Mouse (Mus musculus): ENCODE results near the gene Wee2.

The Wee2 gene

DNA sequence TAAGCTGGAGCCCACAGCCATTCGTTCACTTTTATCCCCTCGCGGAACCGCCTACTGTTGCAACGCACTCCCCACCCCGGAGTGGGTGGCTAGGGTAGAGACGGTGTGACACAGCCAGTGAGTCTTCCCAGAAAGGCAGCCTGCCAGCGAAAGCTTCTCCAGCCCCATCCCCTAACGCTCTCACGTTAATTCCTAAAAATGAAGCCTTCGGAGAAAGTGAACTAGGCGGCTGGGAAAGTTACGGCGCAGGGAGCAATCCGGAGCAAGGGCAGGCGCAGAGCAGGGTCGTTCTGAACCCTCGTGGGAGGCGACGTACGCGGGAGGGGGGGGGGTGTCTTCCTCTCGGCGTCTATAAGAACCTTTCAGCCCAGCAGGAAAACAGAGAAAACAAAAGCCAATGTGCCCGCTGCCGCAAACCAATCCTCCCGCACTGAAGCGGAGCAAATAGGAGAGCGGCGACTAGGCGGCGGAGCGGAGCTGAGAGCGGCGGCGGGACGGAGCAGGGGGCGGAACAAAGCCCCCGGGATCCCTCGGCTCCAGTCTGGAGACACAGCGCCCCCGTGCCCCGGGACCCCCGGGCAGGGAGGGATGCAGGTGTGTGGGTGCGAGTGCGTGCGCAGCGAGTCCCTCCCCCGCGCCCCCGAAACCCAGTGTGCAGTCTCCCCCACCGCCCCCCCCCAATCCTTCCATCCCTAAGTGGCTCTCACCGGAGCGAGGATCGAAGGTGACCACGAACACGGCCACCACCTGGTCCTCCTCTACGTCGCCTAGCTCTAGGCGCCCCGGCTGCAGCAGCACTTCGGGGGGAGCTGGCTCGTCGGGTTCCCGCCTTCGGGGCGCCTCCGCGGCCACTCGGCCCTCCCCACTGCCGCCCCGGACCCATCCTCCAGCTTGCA lies 3.5 kb upstream of the Wee2 start:
- in situ Hi-C loops (cut with MboI, MseI) = loop anchor here (5.0 to 25.0 kb wide), 5 partner anchors 37 to 1927 kb away; partner anchors contain the start of genes Epha1 (in 1 of the 2) and Ssbp1 (in 1 of the 2)

GRCm38 (mm10) chr6:40436047-40436483 lies 2.8 kb upstream of the Wee2 start, which contains the start of gene E330009J07Rik:
Gene E330009J07Rik (minus strand): TSS chr6:40436135.
- in situ Hi-C loops (cut with MboI, MseI) = loop anchor here (5.0 to 25.0 kb wide), 5 partner anchors 36 to 1926 kb away; partner anchors contain the start of genes Epha1 (in 1 of the 2) and Ssbp1 (in 1 of the 2)

DNA sequence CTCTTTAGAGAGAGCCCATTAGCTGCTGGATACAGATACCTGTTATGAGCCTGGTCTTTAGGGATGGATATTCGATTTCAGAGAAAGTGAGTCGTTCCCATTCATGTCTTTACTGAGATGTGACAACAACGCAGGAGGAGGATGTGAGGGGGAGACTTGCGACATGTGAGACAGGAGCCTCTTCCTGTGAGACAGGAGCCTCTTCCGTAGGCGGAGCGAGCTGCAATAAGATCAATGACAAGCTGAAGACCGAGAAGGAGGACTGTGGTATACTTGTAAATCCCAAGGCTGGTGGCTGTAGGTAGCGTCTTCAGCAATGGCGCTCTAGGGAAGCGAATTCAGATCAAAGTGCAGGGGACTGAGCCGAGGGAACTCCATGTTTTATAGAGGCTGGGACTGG lies 843 bp downstream of the Wee2 start:
- in situ Hi-C loops (cut with MboI, MseI) = loop anchor here (5.0 to 25.0 kb wide), 6 partner anchors 33 to 1923 kb away; partner anchors contain the start of genes Epha1 (in 1 of the 2) and Ssbp1 (in 1 of the 2)

GRCm38 (mm10) chr6:40441276-40441675 lies 2.4 kb downstream of the Wee2 start:
- in situ Hi-C loops (cut with MboI, MseI) = loop anchor here (10.0 to 25.0 kb wide), 5 partner anchors 729 to 1921 kb away; partner anchors contain the start of gene Epha1 (in 1 of the 2)

DNA sequence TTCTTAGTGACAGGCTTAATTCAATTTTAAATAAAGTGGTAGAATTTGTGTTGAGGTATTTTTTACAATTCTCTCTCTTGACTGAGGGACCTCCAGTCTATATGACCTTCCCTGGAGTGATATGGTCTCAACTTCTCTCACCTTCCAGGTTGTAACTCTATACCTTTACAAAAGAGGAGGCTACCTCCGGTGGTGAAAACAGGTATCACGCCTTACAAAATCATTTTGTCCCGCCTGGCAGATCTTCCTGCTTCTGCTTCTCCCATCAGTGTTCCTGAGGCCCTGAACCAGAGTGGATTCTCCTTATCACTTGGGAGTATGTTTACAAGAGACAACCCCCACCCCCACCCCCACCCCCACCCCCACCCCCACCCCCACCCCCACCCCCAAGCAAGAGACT lies 2.9 kb downstream of the Wee2 start:
- in situ Hi-C loops (cut with MboI, MseI) = loop anchor here (10.0 to 25.0 kb wide), 5 partner anchors 729 to 1921 kb away; partner anchors contain the start of gene Epha1 (in 1 of the 2)

GRCm38 (mm10) chr6:40443281-40443928 lies 4.5 kb downstream of the Wee2 start:
- in situ Hi-C loops (cut with MboI, MseI) = loop anchor here (10.0 to 25.0 kb wide), 5 partner anchors 731 to 1919 kb away; partner anchors contain the start of gene Epha1 (in 1 of the 2)

DNA sequence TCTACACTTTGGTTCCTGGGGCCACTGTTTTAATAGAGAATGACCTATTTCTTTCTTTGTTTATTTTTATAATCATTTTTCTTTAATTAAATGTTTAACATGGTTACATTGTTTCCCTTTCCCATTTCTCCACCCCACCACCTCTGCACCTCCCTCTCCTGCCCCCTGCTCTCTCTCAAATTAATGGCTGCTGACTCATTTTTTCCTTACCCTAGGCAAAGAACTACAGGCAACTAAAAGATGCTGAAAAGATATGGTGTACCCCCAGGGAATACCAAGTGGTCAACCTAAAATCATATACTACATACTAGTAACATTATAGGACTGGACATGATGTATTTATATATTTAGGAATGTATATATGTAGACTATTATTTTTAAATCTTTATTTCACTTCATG lies 9.7 kb downstream of the Wee2 start:
- in situ Hi-C loops (cut with MboI, MseI) = loop anchor here (10.0 to 25.0 kb wide), 5 partner anchors 736 to 1914 kb away; partner anchors contain the start of gene Epha1 (in 1 of the 2)

- in situ Hi-C loops (cut with MboI, MseI) = loop anchor here in 1 of 2 experiments (25.0 kb wide), 1 partner anchor 642 kb away; the partner anchor contains the start of gene Mrps33
These were observed 15.7 kb downstream of the Wee2 start for GRCm38 (mm10) chr6:40454436-40455041.

- in situ Hi-C loops (cut with MboI, MseI) = loop anchor here in 1 of 2 experiments (25.0 kb wide), 1 partner anchor 653 kb away; the partner anchor contains the start of gene Mrps33
These were observed 26.8 kb downstream of the Wee2 start for GRCm38 (mm10) chr6:40465710-40466109.

DNA sequence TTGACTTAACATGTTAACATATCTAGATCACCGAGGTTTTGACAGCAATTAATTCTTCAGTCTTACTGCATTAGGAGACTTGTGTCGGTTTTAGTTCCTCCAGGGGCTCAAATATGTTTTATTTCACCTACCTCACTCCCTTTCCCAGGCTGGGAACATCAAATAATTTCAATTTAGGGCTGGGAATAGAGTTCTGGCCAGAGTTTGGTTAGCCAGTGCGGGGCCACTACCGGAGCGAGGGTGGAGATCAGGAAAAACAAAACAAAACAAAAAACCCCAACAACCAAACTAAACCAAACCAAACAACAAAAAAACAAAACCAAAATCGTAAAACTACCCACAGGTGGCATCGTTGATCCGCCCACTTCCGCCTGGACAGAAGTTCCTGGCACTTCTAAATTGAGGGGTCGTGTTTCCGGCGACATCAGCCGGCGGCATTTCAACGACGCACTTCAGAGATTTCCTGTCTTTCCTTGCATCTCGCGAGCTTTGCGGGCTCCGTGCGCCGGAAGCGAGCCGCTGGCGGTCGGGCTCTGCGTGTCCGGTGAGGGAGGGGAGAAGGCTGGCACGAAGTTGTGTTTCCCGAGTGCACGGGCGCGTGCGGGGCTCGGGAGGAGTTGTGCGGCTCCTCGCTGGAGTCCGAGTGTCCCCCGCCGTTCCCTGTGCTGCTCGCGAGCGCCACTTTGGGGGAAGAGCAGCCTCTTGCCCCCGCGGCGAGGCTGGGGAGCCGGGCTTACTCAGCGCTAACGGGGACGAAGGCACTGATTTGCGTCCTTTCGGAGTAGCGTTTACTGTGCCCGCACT lies 32.2 kb downstream of the Wee2 start, which contains the start of gene Ssbp1:
Gene Ssbp1 (plus strand): TSS at position 437 of the 804 bp plus-strand sequence.
- in situ Hi-C loops (cut with MboI, MseI) = loop anchor here (5.0 to 25.0 kb wide), 4 partner anchors 34 to 1084 kb away; partner anchors contain the start of genes Agk (in 2 of the 2), E330009J07Rik (in 1 of the 2), Mrps33 (in 1 of the 2) and Wee2 (in 1 of the 2)

DNA sequence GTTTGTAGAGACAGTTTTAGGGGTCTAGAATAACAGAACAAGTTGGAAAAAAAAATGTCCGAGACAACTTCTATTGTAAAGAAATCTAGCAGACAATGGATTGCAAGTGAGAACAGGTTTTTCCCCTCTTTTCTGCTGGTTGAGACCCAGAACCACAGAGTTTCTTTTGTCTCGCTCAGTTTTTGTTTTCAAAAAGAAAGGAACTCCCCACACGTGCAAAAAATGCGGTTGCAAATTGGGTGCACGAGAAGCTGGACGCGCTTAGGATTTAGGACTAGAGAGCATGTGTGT lies 32.8 kb downstream of the Wee2 start:
- in situ Hi-C loops (cut with MboI, MseI) = loop anchor here (5.0 to 25.0 kb wide), 4 partner anchors 34 to 1083 kb away; partner anchors contain the start of genes Agk (in 2 of the 2), E330009J07Rik (in 1 of the 2), Mrps33 (in 1 of the 2) and Wee2 (in 1 of the 2)

- in situ Hi-C loops (cut with MboI, MseI) = loop anchor here in 1 of 2 experiments (10.0 kb wide), 1 partner anchor 1079 kb away; no protein-coding TSS in a partner anchor
These were observed 37.2 kb downstream of the Wee2 start for GRCm38 (mm10) chr6:40476132-40476531.

DNA sequence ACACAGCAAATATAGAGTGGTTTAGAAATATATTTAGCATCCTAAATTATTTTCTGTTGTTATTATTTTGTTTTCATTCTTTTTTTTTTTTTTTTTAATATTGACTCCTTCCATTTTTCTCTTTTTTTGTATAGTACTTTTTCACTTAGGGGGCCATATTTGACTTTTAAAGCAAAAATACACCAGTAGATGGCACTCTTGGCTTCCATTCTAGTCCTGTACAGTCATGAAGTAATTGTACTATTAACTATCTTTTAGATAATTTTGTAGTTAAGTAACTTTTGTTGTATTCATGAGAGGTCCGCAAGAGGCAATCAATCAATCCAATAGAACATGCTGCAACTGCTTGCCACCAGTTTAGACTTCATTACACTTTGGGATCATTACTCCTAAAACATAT lies 40.8 kb downstream of the Wee2 start:
- in situ Hi-C loops (cut with MboI, MseI) = loop anchor here (10.0 kb wide), 2 partner anchors 205 to 1075 kb away; no protein-coding TSS in a partner anchor

GRCm38 (mm10) chr6:40482318-40482717 lies 43.4 kb downstream of the Wee2 start:
- in situ Hi-C loops (cut with MboI, MseI) = loop anchor here in 1 of 2 experiments (10.0 kb wide), 1 partner anchor 202 kb away; no protein-coding TSS in a partner anchor

GRCm38 (mm10) chr6:40490933-40491332 lies 52.0 kb downstream of the Wee2 start, which contains the start of gene Tas2r137:
Gene Tas2r137 (plus strand): TSS chr6:40491233.
- in situ Hi-C loops (cut with MboI, MseI) = no loop called here

GRCm38 (mm10) chr6:40493229-40493628 lies 54.3 kb downstream of the Wee2 start, which contains the start of gene Tas2r108:
Gene Tas2r108 (plus strand): TSS chr6:40493529.
- in situ Hi-C loops (cut with MboI, MseI) = no loop called here
